Mouse (Mus musculus) testis, adult 2 months (tissue): ENCODE measurements around the gene Ros1.

Experiments
- CTCF ChIP-seq: fragments of 200-500 bp; IDR thresholded peaks from 2 replicates; pipeline ENCODE4 v1.5.1; 2012; ENCODE audit warnings: low read depth, mild to moderate bottlenecking, inconsistent platforms, low read length, moderate library complexity; ENCODE audit not compliant: control insufficient read depth, insufficient read depth, insufficient replicate concordance
- POLR2A ChIP-seq: fragments of 200-500 bp; IDR thresholded peaks from 2 replicates; pipeline ENCODE4 v1.6.1; 2012; ENCODE audit warnings: low read depth, mild to moderate bottlenecking, inconsistent platforms, low read length, moderate library complexity; ENCODE audit not compliant: control insufficient read depth

DNA sequence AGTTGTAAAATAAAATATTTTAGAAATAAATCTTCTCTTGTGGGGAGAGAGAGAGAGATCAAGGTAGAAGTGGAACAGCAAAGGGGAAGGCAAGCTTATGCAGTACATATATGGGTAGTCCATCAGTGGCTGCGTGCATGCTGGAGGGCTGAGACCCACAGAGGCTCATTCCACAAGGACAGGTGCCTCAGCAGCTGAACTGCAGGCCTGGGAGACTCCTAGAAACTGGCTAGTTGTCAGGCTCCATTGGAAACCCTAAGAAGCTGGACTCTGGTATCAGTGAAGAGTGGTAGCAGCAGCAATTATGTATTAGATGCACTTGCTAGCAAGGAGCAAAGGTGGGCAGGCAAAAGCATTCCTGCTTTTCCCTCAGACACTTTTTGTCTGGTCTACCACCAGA, 155.7 kb downstream of the Ros1 start:
- TF ChIP-seq POLR2A: no peak
- no peak for TF ChIP-seq CTCF
